Mouse (Mus musculus): ENCODE measurements around the gene Tmem130. TPM values are rescaled to one million over a fixed set of nuclear protein-coding genes. Genes with fewer than 3 reads are reported as not detected.
"Not testable (repeated sequence)": the region's sequence is repeated elsewhere in the genome, so short reads cannot be mapped to it uniquely, and the experiment has no call there.

Tmem130 gene
- under 1 TPM; 0.86 TPM for total RNA-seq (2021)

- no peak for DNase-seq
Observed at GRCm38 (mm10) chr5:144761161-144761868, at the start of gene Tmem130. Tmem130 (minus strand) TSS chr5:144761818.

- DNase-seq, result no peak
Observed at GRCm38 (mm10) chr5:144806931-144807330, 45.3 kb upstream of the Tmem130 start.

GRCm38 (mm10) chr5:144804181-144804580 lies 42.6 kb upstream of the Tmem130 start:
- peak; percentile 57 for DNase-seq

GRCm38 (mm10) chr5:144803066-144803465 lies 41.4 kb upstream of the Tmem130 start:
- no peak for DNase-seq

- no peak for DNase-seq
Observed at GRCm38 (mm10) chr5:144797116-144797515, 35.5 kb upstream of the Tmem130 start.

- DNase-seq, result peak; percentile 19
Observed at GRCm38 (mm10) chr5:144794687-144795086, 33.1 kb upstream of the Tmem130 start.

GRCm38 (mm10) chr5:144793374-144793773 lies 31.8 kb upstream of the Tmem130 start:
- DNase-seq, result no peak

GRCm38 (mm10) chr5:144786464-144786863 lies 24.8 kb upstream of the Tmem130 start:
- no peak for DNase-seq

- DNase-seq, result no peak
Observed at GRCm38 (mm10) chr5:144780654-144781053, 19.0 kb upstream of the Tmem130 start.

GRCm38 (mm10) chr5:144773231-144773630 lies 11.6 kb upstream of the Tmem130 start:
- DNase-seq, result no peak

- no peak for DNase-seq
Observed at GRCm38 (mm10) chr5:144769067-144769482, 7.5 kb upstream of the Tmem130 start.

GRCm38 (mm10) chr5:144767911-144768841 lies 6.6 kb upstream of the Tmem130 start:
- DNase-seq, result peak; percentile 91

GRCm38 (mm10) chr5:144767106-144767798 lies 5.6 kb upstream of the Tmem130 start, which contains the start of gene Trrap:
Trrap (plus strand) TSS chr5:144767732.
- not testable (repeated sequence) for DNase-seq

GRCm38 (mm10) chr5:144766646-144767045 lies 5.0 kb upstream of the Tmem130 start:
- no peak for DNase-seq

GRCm38 (mm10) chr5:144766026-144766425 lies 4.4 kb upstream of the Tmem130 start:
- DNase-seq, result no peak

GRCm38 (mm10) chr5:144758422-144758821 lies 3.2 kb downstream of the Tmem130 start:
- no peak for DNase-seq

- DNase-seq, result no peak
Observed at GRCm38 (mm10) chr5:144757402-144757801, 4.2 kb downstream of the Tmem130 start.

GRCm38 (mm10) chr5:144755191-144755590 lies 6.4 kb downstream of the Tmem130 start:
- DNase-seq, result peak; percentile 14

GRCm38 (mm10) chr5:144753041-144753440 lies 8.6 kb downstream of the Tmem130 start:
- DNase-seq, result peak; percentile 55

- DNase-seq, result no peak
Observed at GRCm38 (mm10) chr5:144752432-144752831, 9.2 kb downstream of the Tmem130 start.

GRCm38 (mm10) chr5:144737101-144737500 lies 24.5 kb downstream of the Tmem130 start:
- no peak for DNase-seq

- peak; percentile 79 for DNase-seq
Observed at GRCm38 (mm10) chr5:144734949-144735348, 26.7 kb downstream of the Tmem130 start.

- DNase-seq, result peak; percentile 80
Observed at GRCm38 (mm10) chr5:144733953-144734352, 27.7 kb downstream of the Tmem130 start.

Measured in heart, postnatal 4 days (tissue).